Mouse (Mus musculus): Measurements from ENCODE around the gene Ccl8. TPM values are rescaled to one million over a fixed set of nuclear protein-coding genes. Genes with fewer than 3 reads are reported as not detected.

The Ccl8 gene
- total RNA-seq (2017), result not detected in 2 replicates

GRCm38 (mm10) chr11:82114885-82115284 is at the start of gene Ccl8:
Ccl8 (plus strand) TSS chr11:82115185.
- no peak for ATAC-seq (ENCODE audit: extremely low read depth, insufficient number of reproducible peaks, low FRiP score, poor library complexity, severe bottlenecking)

GRCm38 (mm10) chr11:82066953-82067571 is 47.9 kb upstream of the Ccl8 start:
- no peak for ATAC-seq (ENCODE audit: extremely low read depth, insufficient number of reproducible peaks, low FRiP score, poor library complexity, severe bottlenecking)

DNA sequence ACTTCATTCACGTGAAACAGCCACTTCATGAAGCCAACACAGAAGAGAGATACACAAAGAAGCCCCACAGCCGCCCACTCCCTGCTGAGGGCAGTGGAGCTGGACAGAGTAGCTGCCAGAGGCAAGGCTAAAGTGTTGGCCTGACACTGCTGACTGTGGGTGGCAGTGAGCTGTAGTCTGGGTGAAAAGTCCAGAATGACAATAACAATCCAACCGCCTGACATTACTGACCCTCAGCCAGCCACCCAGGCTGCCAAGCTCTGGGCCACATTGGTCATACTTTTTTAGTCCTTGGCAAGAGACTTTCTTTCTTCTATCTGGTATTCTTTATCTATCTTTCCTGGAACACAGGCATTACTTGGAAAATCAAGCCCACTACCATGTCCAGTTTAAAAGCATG is 43.9 kb upstream of the Ccl8 start:
- no peak for ATAC-seq (ENCODE audit: extremely low read depth, insufficient number of reproducible peaks, low FRiP score, poor library complexity, severe bottlenecking)

DNA sequence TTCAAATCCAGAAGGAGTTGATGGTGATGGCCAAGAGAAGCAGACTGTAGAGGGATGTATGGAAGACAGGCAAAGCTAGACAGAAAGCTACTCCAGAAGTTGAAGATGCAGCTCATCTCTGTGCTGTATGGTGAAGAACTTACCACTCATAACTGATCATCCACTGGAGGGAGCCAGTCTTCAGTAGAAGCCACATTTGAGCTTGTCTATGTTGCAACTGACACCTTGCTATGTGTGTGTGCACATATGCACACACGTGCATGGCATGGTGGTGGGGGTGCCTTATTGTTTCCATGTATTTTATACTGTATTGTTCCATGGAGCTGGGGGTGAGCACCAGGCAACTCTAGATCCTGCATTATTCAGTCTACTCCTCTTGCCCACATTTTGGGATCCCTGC is 42.6 kb upstream of the Ccl8 start:
- no peak for ATAC-seq (ENCODE audit: extremely low read depth, insufficient number of reproducible peaks, low FRiP score, poor library complexity, severe bottlenecking)

- no peak for ATAC-seq (ENCODE audit: extremely low read depth, insufficient number of reproducible peaks, low FRiP score, poor library complexity, severe bottlenecking)
Measured at GRCm38 (mm10) chr11:82072984-82073383, 42.0 kb upstream of the Ccl8 start.

- no peak for ATAC-seq (ENCODE audit: extremely low read depth, insufficient number of reproducible peaks, low FRiP score, poor library complexity, severe bottlenecking)
Measured at GRCm38 (mm10) chr11:82073686-82074085, 41.3 kb upstream of the Ccl8 start.

- ATAC-seq (ENCODE audit: extremely low read depth, insufficient number of reproducible peaks, low FRiP score, poor library complexity, severe bottlenecking), result no peak
Measured at GRCm38 (mm10) chr11:82077031-82077430, 38.0 kb upstream of the Ccl8 start.

DNA sequence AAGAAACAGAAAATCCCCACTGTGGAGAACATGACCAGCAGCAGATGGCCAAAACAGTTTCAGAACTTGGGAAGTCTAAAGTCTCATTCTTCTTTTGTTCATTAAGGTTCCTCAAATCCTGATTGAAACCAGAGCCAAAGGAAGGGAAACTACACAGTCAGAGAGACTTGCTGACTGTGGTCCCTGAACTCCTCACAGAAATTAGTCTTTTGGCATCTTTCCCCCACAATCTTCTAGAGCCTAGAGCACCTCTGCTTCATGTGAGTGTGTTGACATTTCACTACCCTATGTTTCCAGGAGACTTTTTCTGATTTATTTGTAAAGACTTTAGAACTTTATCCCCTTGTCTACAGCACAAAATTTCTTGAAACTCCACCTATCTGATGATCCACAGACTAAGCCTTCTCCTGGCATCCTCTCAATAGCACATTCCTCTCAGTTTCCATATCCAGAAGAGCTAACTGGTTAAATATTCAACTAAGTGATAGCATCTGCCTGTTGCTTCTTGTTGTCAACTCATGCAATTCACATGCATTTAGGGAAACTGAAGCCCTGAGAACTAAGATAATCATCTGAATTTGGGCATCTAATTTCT is 36.8 kb upstream of the Ccl8 start:
- no peak for ATAC-seq (ENCODE audit: extremely low read depth, insufficient number of reproducible peaks, low FRiP score, poor library complexity, severe bottlenecking)

GRCm38 (mm10) chr11:82080865-82081264 is 34.1 kb upstream of the Ccl8 start:
- no peak for ATAC-seq (ENCODE audit: extremely low read depth, insufficient number of reproducible peaks, low FRiP score, poor library complexity, severe bottlenecking)

- no peak for ATAC-seq (ENCODE audit: extremely low read depth, insufficient number of reproducible peaks, low FRiP score, poor library complexity, severe bottlenecking)
Measured at GRCm38 (mm10) chr11:82084360-82084759, 30.6 kb upstream of the Ccl8 start.

GRCm38 (mm10) chr11:82099511-82100323 is 15.3 kb upstream of the Ccl8 start:
- no peak for ATAC-seq (ENCODE audit: extremely low read depth, insufficient number of reproducible peaks, low FRiP score, poor library complexity, severe bottlenecking)

DNA sequence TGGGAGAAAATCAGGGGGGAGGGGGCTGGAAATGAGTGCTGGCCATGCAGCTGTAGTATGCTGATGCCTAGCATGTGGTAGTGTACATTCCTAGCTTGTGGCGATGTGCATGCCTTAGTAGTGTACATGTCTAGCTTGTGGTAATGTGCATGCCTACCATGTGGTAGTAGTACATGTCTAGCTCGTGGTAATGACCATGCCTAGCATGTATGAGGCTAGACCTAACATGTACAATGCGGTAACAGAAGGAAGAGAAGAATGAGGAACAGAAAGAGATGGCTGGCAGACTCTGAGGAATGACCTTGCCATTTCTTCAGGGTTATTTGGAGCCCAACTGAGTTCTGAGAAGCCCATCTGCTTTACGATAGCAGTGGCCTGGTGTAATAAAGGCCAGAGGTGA is 13.9 kb upstream of the Ccl8 start:
- ATAC-seq (ENCODE audit: extremely low read depth, insufficient number of reproducible peaks, low FRiP score, poor library complexity, severe bottlenecking), result no peak

DNA sequence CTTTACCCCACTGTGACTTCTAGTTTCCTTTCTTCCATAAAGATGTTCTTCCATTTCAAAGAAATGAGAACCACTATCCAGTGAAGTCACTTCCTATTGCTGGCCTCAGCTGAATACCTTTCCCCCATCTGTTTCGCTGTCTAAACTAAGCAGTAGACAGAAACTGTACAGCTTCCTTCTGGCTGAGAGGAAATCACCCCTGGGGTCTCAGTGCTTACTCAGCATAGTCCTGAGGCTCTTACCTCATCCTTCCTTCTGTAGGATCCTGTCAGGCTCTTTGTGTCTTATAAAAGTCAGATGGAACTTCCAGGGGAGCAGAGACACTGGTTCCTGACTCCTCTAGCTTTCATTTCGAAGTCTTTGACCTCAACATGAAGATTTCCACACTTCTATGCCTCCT is 13.5 kb upstream of the Ccl8 start, which contains the start of gene Ccl12:
Gene Ccl12 (plus strand): TSS at position 317 of the 400 bp plus-strand sequence.
- no peak for ATAC-seq (ENCODE audit: extremely low read depth, insufficient number of reproducible peaks, low FRiP score, poor library complexity, severe bottlenecking)

GRCm38 (mm10) chr11:82109611-82110010 is 5.4 kb upstream of the Ccl8 start:
- ATAC-seq (ENCODE audit: extremely low read depth, insufficient number of reproducible peaks, low FRiP score, poor library complexity, severe bottlenecking), result no peak

DNA sequence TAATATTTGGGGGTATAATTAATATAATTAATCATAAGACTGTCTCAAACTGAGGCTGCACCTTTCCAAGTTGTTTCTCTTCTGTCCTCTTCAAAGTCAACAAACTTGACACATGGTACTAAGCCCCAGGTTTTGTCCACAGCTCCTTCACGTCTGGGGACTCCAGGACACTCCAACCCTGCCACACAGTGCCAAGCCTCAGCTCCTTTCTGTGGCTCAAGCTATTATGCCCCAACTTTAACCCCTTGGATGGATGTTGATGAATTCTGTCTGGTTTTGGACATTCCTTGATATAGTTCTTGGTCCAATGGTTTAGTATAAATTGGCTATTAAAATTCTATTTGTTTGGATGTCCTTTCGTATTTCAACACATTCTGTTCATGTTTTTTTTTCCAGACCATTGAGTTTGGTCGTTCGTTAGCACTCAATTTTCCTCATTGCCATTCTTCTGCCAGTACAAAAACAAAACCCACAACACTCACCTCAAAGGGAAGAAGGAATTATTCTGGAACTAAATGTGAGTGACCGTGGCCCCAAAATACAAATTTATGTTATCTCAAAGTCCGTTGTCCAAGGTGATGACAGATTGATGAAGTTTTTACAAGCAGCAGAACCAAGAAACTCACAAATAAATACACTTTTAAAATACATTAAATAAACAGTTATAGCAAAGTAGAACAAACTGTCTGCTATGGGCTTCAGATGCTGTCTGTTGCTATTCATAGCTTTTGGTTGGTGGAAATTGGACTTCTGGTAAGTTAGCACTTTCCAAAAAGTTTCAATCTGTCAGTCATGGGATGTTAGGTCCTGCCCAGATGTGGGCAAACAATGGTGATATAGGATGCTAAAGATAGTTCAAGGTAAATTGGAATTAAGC is 4.4 kb upstream of the Ccl8 start:
- no peak for ATAC-seq (ENCODE audit: extremely low read depth, insufficient number of reproducible peaks, low FRiP score, poor library complexity, severe bottlenecking)

- no peak for ATAC-seq (ENCODE audit: extremely low read depth, insufficient number of reproducible peaks, low FRiP score, poor library complexity, severe bottlenecking)
Measured at GRCm38 (mm10) chr11:82116041-82116440, 1.1 kb downstream of the Ccl8 start.

DNA sequence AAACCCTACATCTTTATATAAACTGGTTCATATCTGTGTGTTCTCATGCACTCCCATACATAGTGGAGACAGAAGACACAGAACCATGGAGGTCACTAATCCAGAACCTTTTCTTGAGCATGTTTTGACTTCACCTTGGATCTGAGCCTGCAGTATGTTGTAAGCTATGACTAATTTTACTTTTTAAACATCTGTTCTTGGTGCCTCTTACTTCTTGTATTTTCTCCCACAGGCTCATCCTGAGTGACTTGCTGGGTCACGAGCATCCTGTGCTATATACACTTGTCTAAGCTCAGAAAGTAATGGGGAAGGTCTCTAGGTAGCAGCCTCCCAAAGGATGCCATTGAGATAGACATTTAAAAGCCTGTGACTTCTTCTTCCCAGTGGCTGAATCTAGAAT is 18.0 kb downstream of the Ccl8 start:
- no peak for ATAC-seq (ENCODE audit: extremely low read depth, insufficient number of reproducible peaks, low FRiP score, poor library complexity, severe bottlenecking)

GRCm38 (mm10) chr11:82136196-82136595 is 21.2 kb downstream of the Ccl8 start:
- ATAC-seq (ENCODE audit: extremely low read depth, insufficient number of reproducible peaks, low FRiP score, poor library complexity, severe bottlenecking), result no peak

GRCm38 (mm10) chr11:82139492-82140094 is 24.6 kb downstream of the Ccl8 start:
- ATAC-seq (ENCODE audit: extremely low read depth, insufficient number of reproducible peaks, low FRiP score, poor library complexity, severe bottlenecking), result no peak

Data from neutrophil, adult 5-6 weeks (primary cell).